Mouse (Mus musculus) forebrain, postnatal 0 days (tissue): ENCODE measurements around the gene Plcd1. TPM values are rescaled to one million over a fixed set of nuclear protein-coding genes. Genes with fewer than 3 reads are reported as not detected.
A peak's percentile ranks its signal among the peaks of the same experiment; 100 is the strongest.

Experiments
- ATAC-seq: fragments of 200-750 bp; cut with Nextera tagmentation; 2 replicates; pipeline ENCODE4 v1.8.0; 2017; ENCODE audit warnings: mild to moderate bottlenecking, moderate library complexity
- DNase-seq: peaks from one replicate; pipeline ENCODE4 v3.0.0-alpha.2; 2015
- H3K27ac ChIP-seq: fragments of 300-500 bp; sonication (generic); 2 replicates; pipeline ENCODE4 v1.5.1; 2014; ENCODE audit warnings: low read depth, mild to moderate bottlenecking, antibody characterized with exemption, low read length, moderate library complexity, mixed read lengths
- H3K27me3 ChIP-seq: fragments of 300-500 bp; sonication (generic); 2 replicates; pipeline ENCODE4 v1.6.1; 2014; ENCODE audit warnings: mild to moderate bottlenecking, low read length, mixed read lengths; ENCODE audit not compliant: insufficient read depth
- H3K36me3 ChIP-seq: fragments of 300-500 bp; sonication (generic); 2 replicates; pipeline ENCODE4 v1.6.1; 2014; ENCODE audit warnings: mild to moderate bottlenecking, moderate library complexity; ENCODE audit not compliant: insufficient read depth
- H3K4me1 ChIP-seq: fragments of 300-500 bp; sonication (generic); 2 replicates; pipeline ENCODE4 v1.6.1; 2014; ENCODE audit warnings: antibody characterized with exemption; ENCODE audit not compliant: insufficient read depth
- H3K4me2 ChIP-seq: fragments of 300-500 bp; sonication (generic); 2 replicates; pipeline ENCODE4 v1.6.1; 2014; ENCODE audit warnings: low read depth, mild to moderate bottlenecking, moderate library complexity
- H3K4me3 ChIP-seq: fragments of 300-500 bp; sonication (generic); 2 replicates; pipeline ENCODE4 v1.5.1; 2014; ENCODE audit warnings: low read depth, low read length, mixed read lengths
- H3K9ac ChIP-seq: fragments of 300-500 bp; sonication (generic); 2 replicates; pipeline ENCODE4 v1.6.1; 2014; ENCODE audit warnings: mild to moderate bottlenecking
- H3K9me3 ChIP-seq: fragments of 300-500 bp; sonication (generic); 2 replicates; pipeline ENCODE4 v1.6.1; 2016; ENCODE audit warnings: low read length
- CTCF ChIP-seq: sonication (generic); IDR thresholded peaks from 2 replicates; pipeline ENCODE4 v1.5.1; 2016; ENCODE audit warnings: antibody characterized with exemption, control low read depth, low read depth
- WGBS: fragments of 180-500 bp; shearing (Covaris S2); extraction: QIAGEN DNeasy Blood & Tissue Kit; methylation state at CpG from one replicate; pipeline ENCODE4 v1.1.7; 2014; 5-methylcytosine and 5-hydroxymethylcytosine counted together
- polyA plus RNA-seq: library from polyadenylated mRNA; unstranded; fragments of >200 nt; fragmentation: Nextera tagmentation; extraction: Ambion mirVana; gene quantifications from 2 replicates; pipeline ENCODE4 v1.2.1, GENCODE M21; 2015
- total RNA-seq: library from RNA; depleted of rRNA; stranded (reverse); fragments of >200 nt; gene quantifications from 2 replicates; pipeline ENCODE4 v1.2.3, GENCODE M21; 2014

Gene Plcd1
- total and polyA plus RNA-seq, 2 experiments from 2014 or later, result 11.3 to 16.1 TPM

- no peak overlapping the region for H3K4me3 ChIP-seq
- H3K4me1 ChIP-seq, result no peaks in the 10 kb centered on the region
- TF ChIP-seq CTCF, result no peak
- DNase-seq (no peak), ATAC-seq (peak; percentile 78)
- H3K27ac ChIP-seq, result no peak overlapping the region
- 9% methylated on average over 8 of the region's 8 CpGs for WGBS
- H3K4me2 ChIP-seq, result no peak overlapping the region
- no peaks in the 10 kb centered on the region for H3K9me3 ChIP-seq
- H3K27me3 ChIP-seq, result no peaks in the 10 kb centered on the region
- no peak overlapping the region for H3K9ac ChIP-seq
- peaks cover 7% of the 10 kb centered on the region; the same call in 1 of the 2 replicates for H3K36me3 ChIP-seq
Observed at GRCm38 (mm10) chr9:119082039-119082438, 11.3 kb downstream of the Plcd1 start.

- no peak for TF ChIP-seq CTCF
- Histone ChIP-seq H3K36me3 (peaks cover 12% of the 10 kb centered on the region; the same call in 1 of the 2 replicates), H3K9me3 (no peaks in the 10 kb centered on the region), H3K27ac (no peak overlapping the region), H3K4me3 (no peak overlapping the region), H3K9ac (no peak overlapping the region), H3K27me3 (no peaks in the 10 kb centered on the region), H3K4me2 (no peak overlapping the region), H3K4me1 (no peaks in the 10 kb centered on the region)
- DNase-seq (no peak), ATAC-seq (no peak)
- 89% methylated on average over 5 of the region's 5 CpGs for WGBS
Observed at GRCm38 (mm10) chr9:119080040-119080675, 13.1 kb downstream of the Plcd1 start.

GRCm38 (mm10) chr9:119075685-119076084, 17.6 kb downstream of the Plcd1 start:
- WGBS, result 72% methylated on average over 16 of the region's 16 CpGs
- no peak for TF ChIP-seq CTCF
- ATAC-seq, result no peak

GRCm38 (mm10) chr9:119073184-119073895, 20.0 kb downstream of the Plcd1 start:
- no peaks in the 10 kb centered on the region for H3K4me1 ChIP-seq
- H3K4me3 ChIP-seq, result no peak overlapping the region
- WGBS, result 84% methylated on average over 15 of the region's 15 CpGs
- no peak overlapping the region for H3K4me2 ChIP-seq
- H3K9me3 ChIP-seq, result no peaks in the 10 kb centered on the region
- H3K9ac ChIP-seq, result no peak overlapping the region
- no peaks in the 10 kb centered on the region for H3K27me3 ChIP-seq
- ATAC-seq, result no peak
- TF ChIP-seq CTCF, result no peak
- H3K27ac ChIP-seq, result no peak overlapping the region
- H3K36me3 ChIP-seq, result peaks cover 5% of the 10 kb centered on the region
- no peak for DNase-seq

More at GRCm38 (mm10) chr9:119075685-119076084, 17.6 kb downstream of the Plcd1 start:
- Histone ChIP-seq H3K27ac (no peak overlapping the region), H3K9ac (no peak overlapping the region), H3K27me3 (no peaks in the 10 kb centered on the region), H3K9me3 (no peaks in the 10 kb centered on the region), H3K36me3 (peaks cover 5% of the 10 kb centered on the region), H3K4me3 (no peak overlapping the region), H3K4me1 (no peaks in the 10 kb centered on the region), H3K4me2 (no peak overlapping the region)
- DNase-seq, result no peak

GRCm38 (mm10) chr9:119071786-119072185, 21.5 kb downstream of the Plcd1 start:
- no peak for TF ChIP-seq CTCF
- no peak overlapping the region for H3K27ac ChIP-seq
- ATAC-seq (no peak), DNase-seq (no peak)
- 90% methylated on average over 9 of the region's 9 CpGs for WGBS
- no peaks in the 10 kb centered on the region for H3K4me1 ChIP-seq
- H3K4me3 ChIP-seq, result no peak overlapping the region
- peaks cover 5% of the 10 kb centered on the region for H3K36me3 ChIP-seq
- H3K27me3 ChIP-seq, result no peaks in the 10 kb centered on the region
- no peak overlapping the region for H3K4me2 ChIP-seq
- H3K9ac ChIP-seq, result no peak overlapping the region
- H3K9me3 ChIP-seq, result no peaks in the 10 kb centered on the region

GRCm38 (mm10) chr9:119070173-119070825, 23.0 kb downstream of the Plcd1 start:
- Histone ChIP-seq H3K9ac (no peak overlapping the region), H3K4me3 (no peak overlapping the region), H3K4me1 (no peaks in the 10 kb centered on the region), H3K9me3 (no peaks in the 10 kb centered on the region), H3K36me3 (peaks cover 1% of the 10 kb centered on the region), H3K27ac (no peak overlapping the region), H3K27me3 (no peaks in the 10 kb centered on the region), H3K4me2 (no peak overlapping the region)
- no peak for TF ChIP-seq CTCF
- DNase-seq (no peak), ATAC-seq (no peak)
- WGBS, result 80% methylated on average over 13 of the region's 13 CpGs

GRCm38 (mm10) chr9:119068266-119068665, 25.0 kb downstream of the Plcd1 start:
- Histone ChIP-seq H3K4me2 (no peak overlapping the region), H3K36me3 (no peaks in the 10 kb centered on the region; the same call in 1 of the 2 replicates), H3K27ac (no peak overlapping the region), H3K4me3 (no peak overlapping the region), H3K4me1 (no peaks in the 10 kb centered on the region), H3K27me3 (no peaks in the 10 kb centered on the region), H3K9ac (no peak overlapping the region), H3K9me3 (no peaks in the 10 kb centered on the region)
- WGBS, result 92% methylated on average over 11 of the region's 11 CpGs
- DNase-seq (no peak), ATAC-seq (no peak)
- no peak for TF ChIP-seq CTCF
